Mouse (Mus musculus): ENCODE data around the gene Akap13.

Gene Akap13

GRCm38 (mm10) chr7:75455223-75456151 lies at the start of gene Akap13:
Gene Akap13, plus strand, starts transcription at chr7:75455534.
- peak; percentile 98 to 99 for DNase-seq

- no peak for DNase-seq
Measured at GRCm38 (mm10) chr7:75410641-75411040, 44.7 kb upstream of the Akap13 start.

- no peak for DNase-seq
Measured at GRCm38 (mm10) chr7:75411226-75411625, 44.1 kb upstream of the Akap13 start.

GRCm38 (mm10) chr7:75412011-75412510 lies 43.3 kb upstream of the Akap13 start:
- DNase-seq = no peak

GRCm38 (mm10) chr7:75412568-75412967 lies 42.8 kb upstream of the Akap13 start:
- DNase-seq = no peak

GRCm38 (mm10) chr7:75413903-75414302 lies 41.4 kb upstream of the Akap13 start:
- peak; percentile 10 to 23 for DNase-seq

GRCm38 (mm10) chr7:75414316-75414715 lies 41.0 kb upstream of the Akap13 start:
- no peak for DNase-seq

- DNase-seq = peak; percentile 13 to 23
Measured at GRCm38 (mm10) chr7:75415166-75415881, 40.0 kb upstream of the Akap13 start.

GRCm38 (mm10) chr7:75415882-75416585 lies 39.3 kb upstream of the Akap13 start:
- DNase-seq = no peak

- DNase-seq = no peak
Measured at GRCm38 (mm10) chr7:75420927-75421326, 34.4 kb upstream of the Akap13 start.

- DNase-seq = no peak
Measured at GRCm38 (mm10) chr7:75424121-75424520, 31.2 kb upstream of the Akap13 start.

- peak; percentile 36 to 57 for DNase-seq
Measured at GRCm38 (mm10) chr7:75427322-75427721, 28.0 kb upstream of the Akap13 start.

GRCm38 (mm10) chr7:75428913-75429312 lies 26.4 kb upstream of the Akap13 start:
- DNase-seq = no peak

- no peak for DNase-seq
Measured at GRCm38 (mm10) chr7:75430550-75430949, 24.8 kb upstream of the Akap13 start.

- no peak for DNase-seq
Measured at GRCm38 (mm10) chr7:75431043-75431442, 24.3 kb upstream of the Akap13 start.

- no peak for DNase-seq
Measured at GRCm38 (mm10) chr7:75432046-75432445, 23.3 kb upstream of the Akap13 start.

GRCm38 (mm10) chr7:75436413-75437174 lies 18.7 kb upstream of the Akap13 start:
- no peak for DNase-seq

- DNase-seq = no peak
Measured at GRCm38 (mm10) chr7:75439570-75439969, 15.8 kb upstream of the Akap13 start.

GRCm38 (mm10) chr7:75440241-75440640 lies 15.1 kb upstream of the Akap13 start:
- no peak for DNase-seq

- DNase-seq = no peak
Measured at GRCm38 (mm10) chr7:75441947-75442346, 13.4 kb upstream of the Akap13 start.

- DNase-seq = no peak
Measured at GRCm38 (mm10) chr7:75456152-75456888, 986 bp downstream of the Akap13 start.

- DNase-seq = no peak
Measured at GRCm38 (mm10) chr7:75460290-75460689, 5.0 kb downstream of the Akap13 start.

Data from lung, postnatal 4 days (tissue).